Mouse (Mus musculus): Measurements from ENCODE around the gene Fat3. TPM values are rescaled to one million over a fixed set of nuclear protein-coding genes. Genes with fewer than 3 reads are reported as not detected.

Fat3 gene
- 10 to 100 TPM in 17 of 26 experiments, 1 to 10 TPM in 9; 4.8 to 62.7 (median 12.6) TPM for total RNA-seq (2018; cell fraction: chromatin; rRNA removed)
- total RNA-seq (2018; cell fraction: cytosol; rRNA removed) = 1 to 10 TPM in 23 of 26 experiments, under 1 TPM in 3; 0.71 to 5.4 (median 2.0) TPM
- total RNA-seq (2018; cell fraction: nucleus; rRNA removed) = 10 to 100 TPM in 3 of 26 experiments, 1 to 10 TPM in 23; 1.9 to 32.3 (median 6.6) TPM
- polyA plus RNA-seq (2018) = 0.43 to 5.0 TPM (median 2.3 TPM) in 3 replicates

- Histone ChIP-seq H3K36me3 (ENCODE audit: inconsistent target) (no peaks in the 10 kb centered on the region), H3K4me3 (ENCODE audit: inconsistent target) (peak within 1 kb of the TSS; percentile 13; the same call in 1 of the 2 replicates), H3K27ac (no peak within 1 kb of the TSS), H3K79me2 (ENCODE audit: inconsistent target) (no peaks in the 10 kb centered on the region)
- WGBS (ENCODE audit: missing documents) = 3% methylated on average over 21 of the region's 21 CpGs
Observed at GRCm38 (mm10) chr9:16501186-16501711, at the start of gene Fat3. Fat3 (minus strand) TSS chr9:16501285.

GRCm38 (mm10) chr9:16532884-16533283 is 31.8 kb upstream of the Fat3 start:
- Histone ChIP-seq H3K36me3 (ENCODE audit: inconsistent target) (no peaks in the 10 kb centered on the region), H3K27ac (no peak overlapping the region), H3K4me3 (ENCODE audit: inconsistent target) (no peak overlapping the region), H3K79me2 (ENCODE audit: inconsistent target) (no peaks in the 10 kb centered on the region)
- 60% methylated on average over 1 of the region's 1 CpGs for whole genome bisulfite sequencing (ENCODE audit: missing documents)

GRCm38 (mm10) chr9:16517543-16517942 is 16.5 kb upstream of the Fat3 start:
- Histone ChIP-seq H3K4me3 (ENCODE audit: inconsistent target) (no peak overlapping the region), H3K79me2 (ENCODE audit: inconsistent target) (no peaks in the 10 kb centered on the region), H3K36me3 (ENCODE audit: inconsistent target) (no peaks in the 10 kb centered on the region), H3K27ac (no peak overlapping the region)
- WGBS (ENCODE audit: missing documents) = 64% methylated on average over 1 of the region's 1 CpGs

- no peak overlapping the region for H3K4me3 ChIP-seq (ENCODE audit: inconsistent target)
- 67% methylated on average over 1 of the region's 1 CpGs for WGBS (ENCODE audit: missing documents)
Observed at GRCm38 (mm10) chr9:16512005-16512404, 10.9 kb upstream of the Fat3 start.

GRCm38 (mm10) chr9:16503776-16504175 is 2.7 kb upstream of the Fat3 start:
- H3K79me2 ChIP-seq (ENCODE audit: inconsistent target) = no peaks in the 10 kb centered on the region
- H3K4me3 ChIP-seq (ENCODE audit: inconsistent target) = no peak overlapping the region
- no peak overlapping the region for H3K27ac ChIP-seq
- WGBS (ENCODE audit: missing documents) = 85% methylated on average over 2 of the region's 2 CpGs
- H3K36me3 ChIP-seq (ENCODE audit: inconsistent target) = no peaks in the 10 kb centered on the region

More at GRCm38 (mm10) chr9:16512005-16512404, 10.9 kb upstream of the Fat3 start:
- Histone ChIP-seq H3K36me3 (ENCODE audit: inconsistent target) (no peaks in the 10 kb centered on the region), H3K79me2 (ENCODE audit: inconsistent target) (no peaks in the 10 kb centered on the region), H3K27ac (no peak overlapping the region)

GRCm38 (mm10) chr9:16502673-16503343 is 1.7 kb upstream of the Fat3 start:
- no peak overlapping the region for H3K27ac ChIP-seq
- WGBS (ENCODE audit: missing documents) = 17% methylated on average over 13 of the region's 13 CpGs
- H3K36me3 ChIP-seq (ENCODE audit: inconsistent target) = no peaks in the 10 kb centered on the region
- H3K79me2 ChIP-seq (ENCODE audit: inconsistent target) = no peaks in the 10 kb centered on the region
- H3K4me3 ChIP-seq (ENCODE audit: inconsistent target) = no peak overlapping the region

GRCm38 (mm10) chr9:16501990-16502672 is 1.0 kb upstream of the Fat3 start:
- no peak overlapping the region for H3K4me3 ChIP-seq (ENCODE audit: inconsistent target)
- H3K79me2 ChIP-seq (ENCODE audit: inconsistent target) = no peaks in the 10 kb centered on the region
- H3K27ac ChIP-seq = no peak overlapping the region
- H3K36me3 ChIP-seq (ENCODE audit: inconsistent target) = no peaks in the 10 kb centered on the region
- 2% methylated on average over 50 of the region's 52 CpGs for WGBS (ENCODE audit: missing documents)

GRCm38 (mm10) chr9:16500382-16501185 is 501 bp downstream of the Fat3 start:
- WGBS (ENCODE audit: missing documents) = 4% methylated on average over 41 of the region's 41 CpGs
- peak overlapping the region; percentile 13; the same call in 1 of the 2 replicates for H3K4me3 ChIP-seq (ENCODE audit: inconsistent target)
- no peak overlapping the region for H3K27ac ChIP-seq
- H3K36me3 ChIP-seq (ENCODE audit: inconsistent target) = no peaks in the 10 kb centered on the region
- H3K79me2 ChIP-seq (ENCODE audit: inconsistent target) = no peaks in the 10 kb centered on the region

GRCm38 (mm10) chr9:16499621-16500381 is 1.3 kb downstream of the Fat3 start:
- H3K4me3 ChIP-seq (ENCODE audit: inconsistent target) = peak overlapping the region; percentile 13; the same call in 1 of the 2 replicates
- WGBS (ENCODE audit: missing documents) = 4% methylated on average over 35 of the region's 35 CpGs

GRCm38 (mm10) chr9:16498876-16499275 is 2.2 kb downstream of the Fat3 start:
- Histone ChIP-seq H3K36me3 (ENCODE audit: inconsistent target) (no peaks in the 10 kb centered on the region), H3K79me2 (ENCODE audit: inconsistent target) (no peaks in the 10 kb centered on the region), H3K27ac (no peak overlapping the region), H3K4me3 (ENCODE audit: inconsistent target) (no peak overlapping the region)
- WGBS (ENCODE audit: missing documents) = 26% methylated on average over 4 of the region's 4 CpGs

More at GRCm38 (mm10) chr9:16499621-16500381, 1.3 kb downstream of the Fat3 start:
- Histone ChIP-seq H3K79me2 (ENCODE audit: inconsistent target) (no peaks in the 10 kb centered on the region), H3K36me3 (ENCODE audit: inconsistent target) (no peaks in the 10 kb centered on the region), H3K27ac (no peak overlapping the region)

GRCm38 (mm10) chr9:16497361-16497760 is 3.7 kb downstream of the Fat3 start:
- 100% methylated on average over 1 of the region's 1 CpGs for WGBS (ENCODE audit: missing documents)
- Histone ChIP-seq H3K27ac (no peak overlapping the region), H3K36me3 (ENCODE audit: inconsistent target) (no peaks in the 10 kb centered on the region), H3K4me3 (ENCODE audit: inconsistent target) (no peak overlapping the region), H3K79me2 (ENCODE audit: inconsistent target) (no peaks in the 10 kb centered on the region)

- H3K27ac ChIP-seq = no peak overlapping the region
- H3K79me2 ChIP-seq (ENCODE audit: inconsistent target) = no peaks in the 10 kb centered on the region
- no peaks in the 10 kb centered on the region for H3K36me3 ChIP-seq (ENCODE audit: inconsistent target)
- no peak overlapping the region for H3K4me3 ChIP-seq (ENCODE audit: inconsistent target)
- WGBS (ENCODE audit: missing documents) = 81% methylated on average over 3 of the region's 3 CpGs
Observed at GRCm38 (mm10) chr9:16496331-16496730, 4.8 kb downstream of the Fat3 start.

- no peak overlapping the region for H3K4me3 ChIP-seq (ENCODE audit: inconsistent target)
- H3K79me2 ChIP-seq (ENCODE audit: inconsistent target) = no peaks in the 10 kb centered on the region
- no peak overlapping the region for H3K27ac ChIP-seq
- 76% methylated on average over 3 of the region's 3 CpGs for WGBS (ENCODE audit: missing documents)
- no peaks in the 10 kb centered on the region for H3K36me3 ChIP-seq (ENCODE audit: inconsistent target)
Observed at GRCm38 (mm10) chr9:16489661-16490060, 11.4 kb downstream of the Fat3 start.

- Histone ChIP-seq H3K36me3 (ENCODE audit: inconsistent target) (no peaks in the 10 kb centered on the region), H3K79me2 (ENCODE audit: inconsistent target) (no peaks in the 10 kb centered on the region), H3K27ac (no peak overlapping the region), H3K4me3 (ENCODE audit: inconsistent target) (no peak overlapping the region)
Observed at GRCm38 (mm10) chr9:16487565-16487964, 13.5 kb downstream of the Fat3 start.

All from macrophage (primary cell).